Mouse (Mus musculus) erythroblast, embryonic 14.5 days (primary cell): Measurements from ENCODE around the gene Scarf1.

Experiments
- GATA1 ChIP-seq: IDR thresholded peaks from 2 replicates; pipeline ENCODE4 v1.6.1; 2012; ENCODE audit warnings: low read length, inconsistent platforms, mixed read lengths
- TAL1 ChIP-seq: IDR thresholded peaks from 3 replicates; pipeline ENCODE4 v1.6.1; 2012; ENCODE audit warnings: low read length, inconsistent platforms, mixed read lengths

DNA sequence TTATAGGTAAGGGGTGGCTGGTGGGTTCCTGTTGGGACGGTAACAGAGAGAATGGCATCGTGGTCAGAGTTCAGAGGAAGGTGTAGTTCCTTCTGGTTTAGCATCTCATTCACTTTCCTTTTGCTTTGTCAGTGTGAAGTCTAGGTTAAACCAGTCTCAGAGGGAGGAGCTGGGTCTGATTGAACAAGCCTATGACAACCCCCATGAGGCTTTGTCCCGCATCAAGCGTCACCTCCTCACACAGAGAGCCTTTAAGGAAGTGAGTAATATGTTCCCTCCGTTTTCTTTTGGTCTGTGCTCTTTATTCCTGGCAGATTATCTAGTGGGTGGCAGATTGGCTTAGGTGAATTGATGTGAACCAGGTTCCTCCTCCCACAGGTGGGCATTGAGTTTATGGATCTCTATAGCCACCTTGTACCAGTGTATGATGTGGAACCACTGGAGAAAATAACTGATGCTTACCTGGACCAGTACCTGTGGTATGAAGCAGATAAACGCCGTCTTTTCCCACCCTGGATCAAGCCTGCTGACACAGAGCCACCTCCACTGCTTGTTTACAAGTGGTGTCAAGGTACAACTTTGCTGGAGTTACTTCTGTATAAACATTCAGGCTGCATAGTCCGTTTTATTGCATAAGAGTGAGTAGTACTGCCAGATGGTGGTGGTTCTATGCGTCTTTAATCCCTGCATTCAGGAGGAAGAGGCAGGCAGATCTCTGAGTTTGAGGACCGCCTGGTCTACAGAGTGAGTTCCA is 18.9 kb upstream of the Scarf1 start:
- TF ChIP-seq GATA1 (no peak), TAL1 (no peak)
